Mouse (Mus musculus): ENCODE measurements around the gene Rab3c.

Rab3c gene

GRCm38 (mm10) chr13:110218497-110218896 is 62.3 kb downstream of the Rab3c start:
- in situ Hi-C loops (cut with MboI; ENCODE audit: low pct_unique_long_range_greater_than_20kb in 1 of 2, low sequenced_read_pairs in 2 of 2, unreplicated experiment in 1 of 2) = no loop called here

GRCm38 (mm10) chr13:110211526-110212075 is 69.2 kb downstream of the Rab3c start:
- in situ Hi-C loops (cut with MboI; ENCODE audit: low pct_unique_long_range_greater_than_20kb in 1 of 2, low sequenced_read_pairs in 2 of 2, unreplicated experiment in 1 of 2) = no loop called here

GRCm38 (mm10) chr13:110198906-110199305 is 81.9 kb downstream of the Rab3c start:
- in situ Hi-C loops (cut with MboI; ENCODE audit: low pct_unique_long_range_greater_than_20kb in 1 of 2, low sequenced_read_pairs in 2 of 2, unreplicated experiment in 1 of 2) = no loop called here

- in situ Hi-C loops (cut with MboI; ENCODE audit: low pct_unique_long_range_greater_than_20kb in 1 of 2, low sequenced_read_pairs in 2 of 2, unreplicated experiment in 1 of 2) = no loop called here
These were observed 90.8 kb downstream of the Rab3c start for GRCm38 (mm10) chr13:110190039-110190438.

- in situ Hi-C loops (cut with MboI; ENCODE audit: low pct_unique_long_range_greater_than_20kb in 1 of 2, low sequenced_read_pairs in 2 of 2, unreplicated experiment in 1 of 2) = no loop called here
These were observed 95.7 kb downstream of the Rab3c start for GRCm38 (mm10) chr13:110184963-110185685.

GRCm38 (mm10) chr13:110175651-110176050 is 105.1 kb downstream of the Rab3c start:
- in situ Hi-C loops (cut with MboI; ENCODE audit: low pct_unique_long_range_greater_than_20kb in 1 of 2, low sequenced_read_pairs in 2 of 2, unreplicated experiment in 1 of 2) = no loop called here

- in situ Hi-C loops (cut with MboI; ENCODE audit: low pct_unique_long_range_greater_than_20kb in 1 of 2, low sequenced_read_pairs in 2 of 2, unreplicated experiment in 1 of 2) = no loop called here
These were observed 111.1 kb downstream of the Rab3c start for GRCm38 (mm10) chr13:110169669-110170068.

GRCm38 (mm10) chr13:110169152-110169551 is 111.6 kb downstream of the Rab3c start:
- in situ Hi-C loops (cut with MboI; ENCODE audit: low pct_unique_long_range_greater_than_20kb in 1 of 2, low sequenced_read_pairs in 2 of 2, unreplicated experiment in 1 of 2) = no loop called here

GRCm38 (mm10) chr13:110168570-110168969 is 112.2 kb downstream of the Rab3c start:
- in situ Hi-C loops (cut with MboI; ENCODE audit: low pct_unique_long_range_greater_than_20kb in 1 of 2, low sequenced_read_pairs in 2 of 2, unreplicated experiment in 1 of 2) = no loop called here

- in situ Hi-C loops (cut with MboI; ENCODE audit: low pct_unique_long_range_greater_than_20kb in 1 of 2, low sequenced_read_pairs in 2 of 2, unreplicated experiment in 1 of 2) = no loop called here
These were observed 114.0 kb downstream of the Rab3c start for GRCm38 (mm10) chr13:110166622-110167330.

GRCm38 (mm10) chr13:110159980-110160379 is 120.8 kb downstream of the Rab3c start:
- in situ Hi-C loops (cut with MboI; ENCODE audit: low pct_unique_long_range_greater_than_20kb in 1 of 2, low sequenced_read_pairs in 2 of 2, unreplicated experiment in 1 of 2) = no loop called here

GRCm38 (mm10) chr13:110158588-110159519 is 121.9 kb downstream of the Rab3c start:
- in situ Hi-C loops (cut with MboI; ENCODE audit: low pct_unique_long_range_greater_than_20kb in 1 of 2, low sequenced_read_pairs in 2 of 2, unreplicated experiment in 1 of 2) = no loop called here

- in situ Hi-C loops (cut with MboI; ENCODE audit: low pct_unique_long_range_greater_than_20kb in 1 of 2, low sequenced_read_pairs in 2 of 2, unreplicated experiment in 1 of 2) = no loop called here
These were observed 135.3 kb downstream of the Rab3c start for GRCm38 (mm10) chr13:110145545-110145944.

GRCm38 (mm10) chr13:110145019-110145418 is 135.8 kb downstream of the Rab3c start:
- in situ Hi-C loops (cut with MboI; ENCODE audit: low pct_unique_long_range_greater_than_20kb in 1 of 2, low sequenced_read_pairs in 2 of 2, unreplicated experiment in 1 of 2) = no loop called here

- in situ Hi-C loops (cut with MboI; ENCODE audit: low pct_unique_long_range_greater_than_20kb in 1 of 2, low sequenced_read_pairs in 2 of 2, unreplicated experiment in 1 of 2) = no loop called here
These were observed 141.5 kb downstream of the Rab3c start for GRCm38 (mm10) chr13:110139339-110139738.

GRCm38 (mm10) chr13:110138644-110139043 is 142.2 kb downstream of the Rab3c start:
- in situ Hi-C loops (cut with MboI; ENCODE audit: low pct_unique_long_range_greater_than_20kb in 1 of 2, low sequenced_read_pairs in 2 of 2, unreplicated experiment in 1 of 2) = no loop called here

- in situ Hi-C loops (cut with MboI; ENCODE audit: low pct_unique_long_range_greater_than_20kb in 1 of 2, low sequenced_read_pairs in 2 of 2, unreplicated experiment in 1 of 2) = no loop called here
These were observed 153.1 kb downstream of the Rab3c start for GRCm38 (mm10) chr13:110127613-110128258.

- in situ Hi-C loops (cut with MboI; ENCODE audit: low pct_unique_long_range_greater_than_20kb in 1 of 2, low sequenced_read_pairs in 2 of 2, unreplicated experiment in 1 of 2) = no loop called here
These were observed 158.0 kb downstream of the Rab3c start for GRCm38 (mm10) chr13:110122825-110123224.
